Mouse (Mus musculus): ENCODE measurements around the gene Tymp. TPM values are rescaled to one million over a fixed set of nuclear protein-coding genes. Genes with fewer than 3 reads are reported as not detected.

Gene Tymp
- 1 to 10 TPM in 1 of 2 experiments, under 1 TPM in 1; 0.87 to 1.9 TPM for total RNA-seq (2021)
- long read RNA-seq, experiment 1, partial matches to known transcripts = 7 of 12 reads
- long read RNA-seq, experiment 1, other reads (novel, unspliced or antisense) = 2 of 12 reads
- long read RNA-seq, experiment 2, partial matches to known transcripts = 10 of 15 reads
- long read RNA-seq, experiment 2, other reads (novel, unspliced or antisense) = 5 of 15 reads

DNA sequence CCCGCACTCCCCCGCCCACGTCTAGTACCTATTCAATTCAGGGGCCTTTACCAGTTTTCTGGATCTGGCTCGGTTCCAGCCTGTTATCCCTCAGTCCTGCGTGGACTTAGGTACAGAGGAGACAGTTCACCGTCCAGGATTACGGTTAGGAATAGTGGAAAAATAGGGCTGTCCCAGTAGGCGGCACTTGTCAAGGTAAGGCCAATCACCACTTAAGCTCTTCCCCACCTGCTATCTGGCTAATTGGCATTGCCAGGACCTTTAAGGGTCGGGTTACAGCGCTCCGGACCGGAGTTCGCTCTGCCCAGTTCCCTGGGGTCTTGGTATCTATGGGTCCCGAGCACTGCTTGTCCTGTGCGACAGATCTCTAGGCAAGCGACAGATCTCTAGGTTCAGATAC, at the start of gene Tymp:
Tymp (minus strand) TSS at position 83 of the 400 bp plus-strand sequence.
- no peak for DNase-seq (ENCODE audit: low spot score in 2 of 2)

DNA sequence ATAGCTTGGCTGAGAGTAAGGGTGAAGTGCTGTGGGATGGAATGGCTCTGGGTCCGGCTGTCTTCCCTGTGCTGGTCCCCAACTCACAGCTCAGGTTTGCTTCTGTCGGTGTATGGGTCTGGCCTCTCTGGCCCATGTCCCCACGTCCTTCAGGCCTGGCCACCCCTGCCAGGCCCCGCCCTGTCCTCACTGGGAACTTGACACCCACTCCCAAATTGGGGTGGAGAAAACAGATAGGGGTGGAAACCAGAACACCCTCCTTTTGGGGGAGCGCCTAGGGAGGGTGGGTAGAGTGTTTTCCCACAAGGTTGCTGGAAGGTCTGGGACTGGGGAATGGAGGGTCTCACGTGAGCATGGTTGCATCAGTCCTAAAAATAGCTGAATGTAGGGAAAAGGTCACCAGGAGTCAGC, 48.9 kb upstream of the Tymp start, which contains the start of gene Cpt1b:
Cpt1b (minus strand) TSS at position 153 of the 411 bp plus-strand sequence.
- DNase-seq (ENCODE audit: low spot score in 2 of 2) = no peak

DNA sequence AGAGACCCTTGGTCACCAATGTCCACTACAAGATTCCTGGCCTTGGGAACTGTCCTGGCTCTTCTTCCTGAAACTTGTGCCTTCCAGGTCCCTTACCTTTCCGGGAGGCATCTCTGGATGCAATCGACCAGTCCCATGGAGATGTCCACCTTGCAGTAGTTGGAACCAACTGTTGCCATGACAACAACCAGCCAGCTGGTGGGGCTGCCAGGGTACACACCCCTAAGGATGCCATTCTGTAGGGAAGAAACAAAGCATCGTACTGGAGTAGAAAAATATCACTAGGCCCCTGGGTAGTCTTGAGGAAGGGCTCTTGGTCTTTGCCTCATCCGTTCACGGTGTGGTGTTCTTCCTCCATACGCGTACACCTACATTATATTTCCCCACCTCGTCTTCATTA, 47.8 kb upstream of the Tymp start:
- no peak for DNase-seq (ENCODE audit: low spot score in 2 of 2)

DNA sequence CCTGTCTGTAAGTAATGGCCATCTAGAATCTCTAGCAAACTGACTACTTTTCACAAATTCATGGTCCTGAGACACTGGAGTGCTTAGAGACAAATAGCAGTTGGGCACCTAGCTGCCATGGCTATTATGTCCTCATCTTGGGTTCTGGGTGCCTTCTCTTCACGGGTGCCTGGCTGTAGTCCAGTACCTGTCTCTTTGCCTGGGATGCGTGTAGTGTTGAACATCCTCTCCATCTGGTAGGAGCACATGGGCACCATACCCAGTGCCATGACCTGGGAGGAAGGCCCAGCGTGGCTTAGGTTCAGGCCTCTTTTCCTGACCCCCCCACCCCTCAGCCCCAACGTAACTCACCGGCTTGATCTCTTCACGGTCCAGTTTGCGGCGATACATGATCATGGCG, 45.1 kb upstream of the Tymp start:
- DNase-seq (ENCODE audit: low spot score in 2 of 2) = no peak

DNA sequence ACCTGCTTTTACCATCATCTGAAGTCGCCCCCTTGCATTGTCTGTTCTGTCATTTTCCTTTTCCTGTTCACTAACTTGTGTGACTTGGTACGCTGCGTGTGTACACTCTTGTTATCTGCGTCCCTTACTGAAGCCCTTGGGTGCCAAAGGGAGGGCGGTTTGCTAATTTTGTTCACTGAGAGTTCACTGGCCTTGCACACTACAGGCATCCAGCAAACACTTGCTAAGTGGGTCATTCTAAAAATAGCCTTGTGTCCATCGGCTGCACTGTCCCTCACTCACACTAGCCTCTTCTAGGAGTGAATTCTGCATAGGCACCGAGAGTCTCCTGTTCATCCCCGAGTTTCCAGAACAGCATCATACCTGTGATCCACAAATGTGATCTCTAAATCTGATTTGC, 38.4 kb upstream of the Tymp start:
- no peak for DNase-seq (ENCODE audit: low spot score in 2 of 2)

DNA sequence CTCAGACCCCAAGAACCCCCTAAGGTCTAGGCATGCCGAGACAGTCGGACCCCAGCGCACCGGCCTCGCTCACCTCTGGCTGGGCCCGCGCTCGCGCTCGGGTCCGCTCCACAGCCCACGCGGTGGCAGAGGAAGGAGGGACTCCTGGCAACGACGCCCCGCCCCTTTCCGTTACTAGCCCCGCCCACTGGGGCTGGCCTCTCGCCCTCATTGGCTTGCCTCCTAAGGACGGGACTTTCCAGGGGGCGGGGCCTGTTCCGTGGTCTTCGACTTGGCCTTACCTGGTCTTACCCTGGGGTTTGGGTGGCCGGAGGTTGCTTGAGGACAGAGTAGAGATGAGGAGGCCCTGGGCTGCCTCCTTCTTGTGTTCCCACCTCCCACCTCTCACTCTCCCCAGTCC, 33.3 kb upstream of the Tymp start, which contains the start of gene Syce3:
Syce3 (minus strand) TSS at position 386 of the 400 bp plus-strand sequence.
- no peak for DNase-seq (ENCODE audit: low spot score in 2 of 2)

DNA sequence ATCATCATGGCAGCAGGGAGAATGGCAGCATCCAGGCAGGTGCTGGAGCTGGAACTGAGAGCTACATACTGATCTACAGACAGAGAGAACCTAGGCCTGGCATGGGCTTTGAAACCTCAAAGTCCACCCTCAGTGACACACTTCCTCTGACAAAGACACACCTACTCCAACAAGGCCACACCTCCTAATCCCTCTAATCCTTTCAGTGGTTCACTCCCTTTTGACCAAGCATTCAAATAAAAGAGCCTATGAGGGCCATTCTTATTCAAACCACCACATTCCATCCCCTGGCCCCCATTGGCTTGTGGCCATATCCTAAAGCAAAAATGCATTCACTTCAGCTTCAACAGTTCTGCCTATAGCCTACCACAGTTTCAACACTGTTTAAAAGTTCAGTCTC, 29.9 kb upstream of the Tymp start:
- DNase-seq (ENCODE audit: low spot score in 2 of 2) = no peak

DNA sequence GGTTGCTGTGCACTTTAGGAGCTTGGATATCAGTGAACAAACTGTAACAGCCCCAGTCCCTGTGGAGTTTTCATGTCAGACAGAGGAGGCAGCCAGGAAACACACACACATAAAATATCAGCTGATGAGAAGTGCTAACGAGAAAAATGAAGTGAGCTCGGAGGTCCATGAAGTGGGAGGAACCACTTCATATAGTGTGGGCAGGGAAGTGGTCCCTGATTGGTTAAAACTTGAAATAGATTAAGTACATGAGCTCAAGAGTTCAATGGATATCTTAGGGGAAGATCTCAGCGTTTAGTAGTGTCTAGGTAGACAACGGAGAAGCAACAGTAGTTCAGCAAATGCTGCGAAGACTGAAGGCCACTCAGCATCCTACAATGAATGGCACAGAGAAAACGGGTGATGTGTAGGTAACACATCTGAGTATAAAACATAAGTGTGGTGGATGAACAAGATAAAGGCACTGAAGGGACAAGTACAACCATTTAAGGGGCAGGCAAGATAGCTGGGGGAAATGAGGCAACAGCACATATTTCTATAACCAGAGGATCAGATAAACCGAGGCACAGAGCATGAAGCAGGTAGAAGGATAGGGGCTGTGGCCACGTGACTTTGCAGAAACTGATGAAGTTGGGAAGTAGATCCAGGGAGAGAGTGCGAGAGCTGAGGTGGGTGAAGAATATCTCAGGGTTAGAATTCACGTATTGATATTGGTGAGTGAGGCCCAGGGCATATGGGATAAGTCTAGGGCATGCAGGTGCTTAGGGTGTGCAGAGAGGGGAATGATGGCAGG, 28.2 kb upstream of the Tymp start:
- DNase-seq (ENCODE audit: low spot score in 2 of 2) = no peak

DNA sequence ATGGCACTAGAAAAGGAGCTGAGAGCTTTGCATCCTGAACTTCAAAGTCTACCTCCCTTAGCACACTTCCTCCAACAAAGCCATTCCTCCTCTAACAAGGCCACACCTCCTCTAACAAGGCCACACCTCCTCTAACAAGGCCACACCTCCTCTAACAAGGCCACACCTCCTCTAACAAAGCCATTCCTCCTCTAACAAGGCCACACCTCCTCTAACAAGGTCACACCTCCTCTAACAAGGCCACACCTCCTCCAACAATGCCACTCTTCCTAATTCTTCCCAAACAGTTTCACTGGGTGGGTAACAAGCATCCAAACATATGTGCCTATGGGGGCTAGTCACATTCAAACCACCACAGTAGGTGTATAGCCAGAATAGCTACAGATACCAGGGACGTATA, 25.6 kb upstream of the Tymp start:
- no peak for DNase-seq (ENCODE audit: low spot score in 2 of 2)

DNA sequence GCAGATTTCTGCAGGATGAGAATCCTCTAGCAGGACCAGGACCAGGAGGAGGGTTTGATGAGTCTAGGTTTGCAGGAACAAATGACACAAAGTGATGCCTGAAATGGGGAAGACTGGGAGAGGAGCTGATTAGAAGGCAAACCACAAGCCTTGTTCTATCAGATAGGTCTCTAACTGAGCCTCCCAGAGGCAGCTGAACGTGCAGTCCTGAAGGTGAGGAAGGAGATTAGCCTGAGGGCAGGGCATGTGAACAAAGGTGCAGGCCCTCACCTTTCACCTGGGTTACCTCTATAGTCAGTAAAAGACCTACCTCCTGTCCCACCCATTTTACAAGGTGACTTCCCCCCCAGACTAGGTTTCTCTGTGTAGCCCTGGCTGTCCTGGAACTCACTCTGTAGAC, 22.9 kb upstream of the Tymp start:
- DNase-seq (ENCODE audit: low spot score in 2 of 2) = no peak

DNA sequence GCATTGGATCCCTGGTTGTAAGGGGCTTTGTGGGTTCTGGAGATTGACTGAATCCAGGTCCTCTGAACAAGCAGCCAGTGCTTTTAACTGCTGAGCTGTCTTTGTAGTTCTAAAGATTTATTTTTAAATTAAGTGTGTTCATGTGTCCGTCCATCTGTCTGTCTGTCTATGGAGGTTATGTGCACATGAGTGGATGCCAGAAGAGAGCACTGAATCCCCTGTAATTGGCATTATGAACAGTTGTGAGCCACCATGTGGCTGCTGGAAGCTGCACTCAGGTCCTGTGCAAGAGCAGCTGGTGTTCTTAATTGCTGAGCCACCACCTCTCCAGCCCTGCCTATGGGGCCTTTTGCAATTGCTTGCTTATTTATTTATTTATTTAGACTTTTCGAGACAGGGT, 21.3 kb upstream of the Tymp start:
- no peak for DNase-seq (ENCODE audit: low spot score in 2 of 2)

DNA sequence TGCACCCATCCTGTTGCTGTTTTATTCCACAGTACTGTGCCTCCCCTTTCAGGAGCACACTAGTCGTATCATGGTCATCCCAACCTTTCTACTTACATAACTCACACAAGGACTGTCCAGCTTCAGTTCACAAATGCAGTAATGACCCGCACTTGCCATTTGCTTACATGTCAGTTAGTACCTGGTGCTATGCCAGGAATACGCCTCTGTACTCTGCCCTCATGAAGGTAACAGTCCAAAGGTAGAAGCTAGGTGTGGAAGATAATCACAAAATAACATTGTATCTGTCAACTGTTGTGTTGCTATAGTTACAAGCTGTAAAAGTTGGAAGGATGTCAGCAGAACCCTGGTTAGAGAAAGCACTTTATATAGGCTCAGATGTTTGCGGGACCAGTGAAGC, 20.0 kb upstream of the Tymp start:
- DNase-seq (ENCODE audit: low spot score in 2 of 2) = no peak

DNA sequence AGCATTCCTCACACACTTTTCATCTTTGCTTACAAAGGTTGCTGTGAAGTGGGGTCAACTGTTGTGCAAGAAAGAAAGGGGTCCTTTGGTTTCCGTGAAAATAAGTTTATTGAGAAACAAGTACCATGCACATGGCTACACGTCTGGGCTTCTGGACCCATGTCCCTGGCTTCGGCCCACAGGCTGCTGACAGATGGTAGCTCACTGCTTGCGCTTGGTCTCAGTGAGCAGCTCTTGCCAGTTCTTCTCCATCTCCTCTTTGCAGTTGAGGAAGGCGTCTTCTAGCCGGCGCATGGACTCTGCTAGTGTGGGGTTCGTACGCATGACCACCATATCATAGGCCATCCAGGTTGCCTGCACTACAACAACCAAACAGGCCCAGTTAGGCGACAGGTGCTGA, 13.2 kb upstream of the Tymp start:
- no peak for DNase-seq (ENCODE audit: low spot score in 2 of 2)

DNA sequence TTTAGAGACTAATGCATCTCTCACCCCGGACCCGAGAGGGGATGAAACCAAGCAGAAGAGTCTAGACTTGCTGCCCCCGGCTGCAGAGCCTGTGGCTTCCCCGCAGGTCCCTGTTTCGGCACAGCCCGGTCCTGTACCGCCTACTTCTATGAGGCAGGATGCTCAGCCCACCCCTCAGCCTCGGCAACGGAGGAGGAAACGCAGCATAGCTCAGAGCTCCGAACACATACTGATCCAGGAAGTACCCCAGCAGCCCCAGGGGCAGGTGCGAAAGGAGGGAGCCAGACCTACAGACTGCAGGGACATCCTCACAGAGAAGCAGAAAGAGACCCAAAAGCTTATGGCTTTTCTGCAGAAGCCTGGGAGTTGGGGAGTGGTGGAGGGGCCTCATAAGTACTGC, 10.3 kb upstream of the Tymp start:
- DNase-seq (ENCODE audit: low spot score in 2 of 2) = no peak

DNA sequence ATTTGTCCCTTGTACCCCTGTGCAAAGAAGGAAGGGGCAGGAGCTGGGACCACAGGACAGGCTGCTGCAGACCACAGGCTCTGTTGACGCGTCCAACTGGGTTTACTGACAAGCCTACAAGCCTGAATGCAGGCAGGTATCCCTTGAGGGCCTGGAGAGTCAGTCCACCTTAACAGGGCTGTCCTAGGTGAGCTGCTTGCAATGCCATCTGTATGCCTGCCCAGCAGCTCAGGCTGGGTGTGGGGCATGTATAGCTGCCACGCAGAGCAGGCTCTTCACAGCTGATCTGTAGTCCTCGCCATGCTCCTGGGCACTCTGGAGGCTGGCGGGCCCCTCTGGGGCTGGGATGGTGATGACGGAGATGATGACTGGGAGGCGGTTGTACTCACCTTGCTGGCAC, 7.8 kb upstream of the Tymp start, which contains the start of gene Klhdc7b:
Klhdc7b (plus strand) TSS at position 301 of the 400 bp plus-strand sequence.
- DNase-seq (ENCODE audit: low spot score in 2 of 2) = no peak

DNA sequence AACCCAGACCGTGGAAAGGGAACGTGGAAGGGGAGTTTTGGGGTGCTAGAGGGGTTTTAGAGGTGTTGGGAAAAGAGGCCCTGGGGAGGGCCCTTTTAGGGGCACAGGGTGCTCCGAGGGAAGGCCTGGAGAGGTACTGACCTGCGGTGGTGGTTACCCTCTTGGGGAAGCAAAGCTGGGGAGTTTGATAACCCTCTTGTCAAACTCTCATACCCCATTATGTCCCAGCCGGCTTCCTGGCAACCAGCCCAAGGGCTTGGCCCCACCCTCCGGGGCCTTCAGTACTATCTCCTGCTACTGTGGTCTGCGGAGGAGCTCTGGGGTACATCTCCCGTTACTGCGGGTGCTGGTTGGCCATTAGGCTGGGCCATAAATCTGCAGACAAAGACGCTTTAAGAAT, 2.6 kb upstream of the Tymp start:
- no peak for DNase-seq (ENCODE audit: low spot score in 2 of 2)

DNA sequence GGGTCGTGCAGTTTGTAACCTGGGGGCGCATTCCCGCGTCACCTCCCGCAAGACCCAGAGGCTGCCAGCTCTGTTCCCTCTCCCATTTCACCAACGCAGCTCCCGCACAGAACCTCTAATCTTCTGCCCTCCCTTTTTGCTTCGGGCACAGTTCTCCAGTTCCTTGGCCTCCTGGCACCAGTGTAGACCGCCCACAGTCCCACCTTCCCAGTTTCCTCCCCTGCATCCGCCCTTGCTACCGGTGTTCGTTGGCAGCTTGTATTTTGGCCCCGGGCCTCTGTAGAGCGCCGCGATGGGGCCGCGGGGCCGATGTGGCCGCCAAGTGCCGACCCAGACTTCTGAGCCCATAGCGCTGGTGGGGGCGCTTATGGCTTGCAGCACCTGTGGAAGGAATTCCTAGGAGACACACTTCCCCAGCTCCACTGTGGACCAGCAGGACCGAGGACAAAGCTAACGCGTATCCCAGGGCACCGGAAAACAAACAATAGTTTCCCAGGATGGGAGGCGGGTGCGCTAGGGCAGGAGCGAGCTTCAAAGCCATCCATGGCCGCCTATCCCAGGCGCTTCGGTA, 2.1 kb upstream of the Tymp start, which contains the start of gene Odf3b:
Odf3b (minus strand) TSS at position 452 of the 571 bp plus-strand sequence.
- DNase-seq (ENCODE audit: low spot score in 2 of 2) = no peak

DNA sequence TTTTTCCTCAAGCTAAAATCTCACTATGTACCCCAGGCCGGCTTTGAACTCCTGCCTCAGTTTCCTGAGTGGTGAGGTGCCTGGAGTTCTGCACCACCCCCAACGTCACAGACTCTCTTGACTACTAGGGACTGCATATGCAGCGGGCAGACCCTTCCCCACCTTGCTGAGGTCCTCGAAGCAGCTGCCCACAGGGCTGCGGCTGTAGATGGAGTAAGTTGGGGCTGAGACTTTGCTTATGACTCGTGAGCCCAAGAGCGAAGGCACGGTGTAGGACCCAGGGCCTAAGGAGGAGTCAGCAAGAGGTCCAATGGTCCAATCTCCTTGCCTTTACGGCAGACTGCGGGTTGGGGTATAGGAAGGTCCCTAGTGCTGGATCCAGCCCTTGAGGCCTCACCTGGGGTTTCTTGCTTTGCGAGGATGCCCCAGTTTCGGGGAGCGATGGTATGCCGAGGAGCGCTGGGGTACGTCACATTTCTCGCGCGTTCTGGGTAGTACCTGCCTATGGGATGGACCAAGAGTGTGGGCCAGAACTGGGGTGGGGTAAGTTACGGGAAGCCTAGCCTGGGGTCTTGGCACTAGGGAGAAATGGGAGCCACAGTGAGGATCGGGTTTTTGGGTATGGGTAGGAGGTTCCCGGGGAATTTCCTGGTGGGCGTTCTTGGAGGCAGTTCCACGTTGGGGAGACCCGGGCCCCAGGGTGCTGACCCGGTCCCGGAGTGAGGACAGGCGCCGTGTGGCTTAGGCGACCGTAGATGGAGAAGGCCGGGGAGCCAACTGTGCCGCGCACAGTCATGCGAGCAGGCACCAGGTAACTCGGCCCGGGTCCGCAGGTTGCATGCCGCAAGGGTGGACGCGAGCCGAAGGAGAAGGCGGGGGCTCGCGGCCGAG, 1.3 kb upstream of the Tymp start:
- no peak for DNase-seq (ENCODE audit: low spot score in 2 of 2)

DNA sequence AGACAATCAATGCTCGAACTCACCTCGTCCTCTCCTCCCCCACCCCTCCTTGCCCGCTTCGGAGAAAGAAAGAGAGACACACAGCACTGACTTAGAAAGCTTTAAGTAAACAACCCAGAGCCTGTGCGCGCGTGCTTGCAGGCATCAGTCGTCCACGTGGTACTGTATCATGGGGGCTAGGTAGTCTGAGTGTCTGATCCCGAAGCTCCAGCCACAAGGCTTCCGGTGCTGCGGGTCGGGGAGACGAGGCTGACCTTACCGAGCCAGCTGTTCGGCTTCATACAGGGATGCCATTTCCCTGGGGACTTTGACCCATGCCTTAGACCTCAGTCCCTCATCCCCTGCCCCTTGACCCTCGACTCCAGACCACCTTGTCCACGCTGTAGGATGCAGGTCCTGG, 523 bp upstream of the Tymp start:
- no peak for DNase-seq (ENCODE audit: low spot score in 2 of 2)

DNA sequence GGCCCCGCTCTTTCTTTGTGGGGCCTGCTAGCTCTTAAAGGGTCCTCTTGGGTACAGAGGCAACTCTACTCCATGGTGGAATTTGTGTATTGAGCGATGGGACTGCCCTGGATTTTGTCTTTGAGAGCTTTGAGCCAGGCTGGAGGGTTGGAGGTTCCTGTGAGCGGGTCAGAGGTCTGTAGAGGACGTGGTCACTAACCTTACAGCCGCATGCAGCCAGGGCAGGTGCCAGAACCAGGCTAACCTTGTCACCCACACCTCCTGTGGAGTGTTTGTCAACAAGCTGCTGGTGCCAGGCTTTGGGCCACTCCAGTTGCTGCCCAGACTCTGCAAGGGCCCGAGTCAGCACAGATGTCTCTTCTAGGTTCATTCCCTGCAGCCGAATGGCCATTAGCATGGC, 799 bp downstream of the Tymp start:
- DNase-seq (ENCODE audit: low spot score in 2 of 2) = no peak

DNA sequence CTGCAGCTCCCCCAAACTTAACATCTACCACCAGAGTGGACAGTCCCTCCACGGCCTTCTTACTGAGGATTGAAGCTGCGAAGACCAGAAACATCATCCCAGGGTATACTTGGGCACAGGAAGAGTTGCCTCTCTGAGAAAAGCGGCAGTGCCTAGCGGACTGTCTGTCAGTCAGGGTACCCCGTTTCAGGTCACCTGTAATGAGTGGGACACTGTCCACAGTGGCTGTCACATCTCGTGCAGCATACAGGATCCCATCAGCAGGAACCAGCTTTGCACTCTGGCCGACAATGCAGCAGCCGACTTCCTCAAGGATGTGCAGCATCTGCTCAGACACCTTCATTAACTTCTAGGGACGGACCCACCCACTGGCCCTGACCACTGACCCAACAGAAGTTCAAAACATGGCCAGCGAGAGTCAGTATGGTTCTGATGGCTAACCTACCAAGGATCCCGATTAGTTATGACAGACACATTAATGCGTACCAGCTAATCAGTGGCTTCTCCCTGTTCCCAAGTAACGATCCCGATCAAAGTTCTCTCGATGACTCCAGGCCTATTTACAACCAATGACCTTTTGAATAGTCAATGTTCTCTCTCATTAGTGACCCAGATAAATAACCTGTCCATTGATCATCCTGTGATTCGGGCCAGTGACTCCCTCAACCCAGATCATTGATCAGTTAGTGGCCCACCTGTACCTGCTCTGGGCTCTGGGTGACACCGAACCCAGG, 1.9 kb downstream of the Tymp start:
- DNase-seq (ENCODE audit: low spot score in 2 of 2) = no peak
